Mouse (Mus musculus) layer of hippocampus, adult 18-20 months (tissue): ENCODE results near the gene Rnf183. TPM values are rescaled to one million over a fixed set of nuclear protein-coding genes. Genes with fewer than 3 reads are reported as not detected.

Source experiments
- DNase-seq, 2 experiments: peaks; one replicate each; pipeline ENCODE4 v3.0.0; 2022; ENCODE audit warnings: low spot score in 2 of 2
- total RNA-seq, 2 experiments: library from RNA; stranded (reverse); gene quantifications; 2 replicates each; pipeline ENCODE4 v1.2.3; 2021

The Rnf183 gene
- total RNA-seq, 2 experiments from 2014 or later: not detected

- no peak for DNase-seq
Observed at GRCm38 (mm10) chr4:62431522-62431921, 3.5 kb downstream of the Rnf183 start.

GRCm38 (mm10) chr4:62430678-62431077, 4.4 kb downstream of the Rnf183 start:
- no peak for DNase-seq

DNA sequence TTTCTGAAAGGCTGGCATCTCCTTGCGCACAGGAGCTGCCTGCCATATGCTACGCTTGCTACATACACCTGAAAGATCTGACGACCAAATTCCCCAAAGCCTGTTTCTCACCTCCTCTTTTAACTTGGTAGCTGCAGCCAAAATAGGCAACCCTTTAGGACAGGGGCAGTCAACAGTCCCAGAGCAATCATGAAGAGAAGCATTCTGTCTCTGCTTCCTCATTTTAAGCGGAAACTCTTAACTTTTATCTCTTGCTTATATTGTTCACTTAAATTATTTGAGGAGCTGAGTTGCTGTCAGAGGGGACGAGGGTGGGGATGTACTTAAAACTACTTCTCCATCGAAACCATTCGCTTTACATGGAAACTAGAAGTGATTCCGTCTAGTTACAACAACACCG, 5.4 kb downstream of the Rnf183 start:
- no peak for DNase-seq

DNA sequence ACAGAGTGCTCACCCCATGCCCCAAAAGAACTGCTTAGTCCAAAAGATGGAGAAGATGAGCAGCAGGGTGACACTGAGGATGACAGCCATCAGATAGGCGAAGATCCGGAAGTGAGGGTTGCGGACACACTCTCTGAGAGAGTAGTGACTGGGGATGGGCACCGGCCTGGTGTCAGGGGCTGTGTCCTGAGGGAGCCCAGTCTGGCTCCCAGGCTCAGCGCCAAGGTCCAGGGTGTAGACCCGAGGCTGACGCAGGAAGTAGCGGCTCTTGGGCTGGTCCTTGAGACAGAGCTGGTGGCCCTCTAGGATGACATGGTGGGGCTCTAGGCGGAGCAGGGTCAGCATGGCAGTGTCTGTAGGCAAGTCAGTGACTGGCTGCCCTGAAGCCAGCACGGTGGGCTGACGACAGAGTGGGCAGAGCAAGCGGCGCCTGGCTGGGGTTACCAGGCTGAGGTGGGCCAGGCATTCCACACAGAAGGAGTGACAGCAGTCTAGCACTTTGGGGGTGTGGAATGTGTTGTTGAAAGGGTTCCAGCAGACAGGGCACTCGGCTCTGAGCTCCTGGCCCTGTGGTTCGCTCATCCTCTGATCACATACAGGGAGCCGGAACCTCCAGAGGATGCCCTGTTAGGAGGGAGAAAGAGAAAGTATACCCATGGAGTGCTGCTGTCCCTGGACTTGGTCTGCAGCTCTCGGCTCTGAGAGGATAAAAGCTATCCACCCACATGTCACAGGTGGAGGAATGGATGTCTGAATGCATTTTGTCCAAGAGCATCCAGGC, 6.9 kb downstream of the Rnf183 start:
- DNase-seq: no peak

GRCm38 (mm10) chr4:62425891-62426290, 9.2 kb downstream of the Rnf183 start:
- no peak for DNase-seq

- DNase-seq: no peak
Observed at GRCm38 (mm10) chr4:62419091-62419490, 16.0 kb downstream of the Rnf183 start.

- peak in 1 of 2 experiments; percentile 50 for DNase-seq
Observed at GRCm38 (mm10) chr4:62418448-62418847, 16.6 kb downstream of the Rnf183 start.

DNA sequence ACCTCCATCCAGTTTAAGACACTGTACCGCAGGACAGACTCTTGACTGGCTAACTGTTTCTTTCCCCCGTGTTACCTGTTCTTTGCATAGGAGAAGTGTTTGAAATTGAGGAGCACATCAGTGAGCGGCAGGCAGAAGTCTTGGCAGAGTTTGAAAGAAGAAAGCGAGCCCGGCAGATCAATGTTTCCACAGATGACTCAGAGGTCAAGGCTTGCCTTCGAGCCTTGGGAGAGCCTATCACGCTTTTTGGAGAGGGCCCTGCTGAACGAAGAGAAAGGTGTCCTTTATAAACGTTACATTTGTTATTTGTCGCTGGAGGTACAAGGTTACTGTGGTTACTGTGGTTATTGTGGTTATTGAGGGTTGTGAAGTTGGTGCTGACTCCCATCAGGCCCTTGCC, 23.4 kb downstream of the Rnf183 start:
- no peak for DNase-seq

- no peak for DNase-seq
Observed at GRCm38 (mm10) chr4:62410325-62410724, 24.7 kb downstream of the Rnf183 start.

- DNase-seq: no peak
Observed at GRCm38 (mm10) chr4:62409615-62410014, 25.4 kb downstream of the Rnf183 start.

DNA sequence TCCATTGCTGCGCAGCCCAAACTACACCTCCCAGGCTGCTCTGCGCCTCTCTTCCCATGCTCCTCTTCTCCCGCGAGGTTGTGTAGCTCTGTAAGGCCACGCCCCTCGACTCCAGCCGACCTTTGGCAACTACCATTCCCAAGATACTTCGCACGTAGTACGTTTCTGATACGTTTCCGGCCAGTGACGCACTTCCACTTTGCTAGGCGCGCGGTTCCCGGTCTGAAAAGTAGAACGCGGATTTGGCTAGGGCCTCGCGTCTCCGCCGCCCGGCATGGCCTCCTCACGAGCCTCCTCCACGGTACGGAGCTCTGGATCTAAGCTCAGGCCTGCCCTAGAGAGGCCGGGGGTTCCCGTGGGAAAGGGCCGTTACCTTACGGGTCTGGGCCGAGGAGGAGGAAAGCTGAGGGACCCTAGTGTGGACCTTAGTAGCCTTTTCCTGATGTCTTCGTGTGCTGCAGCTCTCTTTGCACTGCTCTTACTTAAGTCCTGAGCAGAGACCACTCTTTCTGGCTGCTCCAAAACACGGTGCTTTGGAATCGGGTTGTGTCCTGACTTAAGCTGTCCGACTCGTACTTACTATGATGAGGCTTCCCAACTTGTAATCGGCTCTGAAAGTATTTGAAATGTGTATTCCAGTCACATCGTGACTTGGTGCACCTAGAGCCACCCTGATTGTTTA, 26.3 kb downstream of the Rnf183 start, which contains the start of the genes Cdc26 and Prpf4:
Gene Cdc26 (minus strand): TSS at position 42 of the 682 bp plus-strand sequence.
Gene Prpf4 (plus strand): TSS at position 197 of the 682 bp plus-strand sequence.
- DNase-seq: peak; percentile 98 to 99

DNA sequence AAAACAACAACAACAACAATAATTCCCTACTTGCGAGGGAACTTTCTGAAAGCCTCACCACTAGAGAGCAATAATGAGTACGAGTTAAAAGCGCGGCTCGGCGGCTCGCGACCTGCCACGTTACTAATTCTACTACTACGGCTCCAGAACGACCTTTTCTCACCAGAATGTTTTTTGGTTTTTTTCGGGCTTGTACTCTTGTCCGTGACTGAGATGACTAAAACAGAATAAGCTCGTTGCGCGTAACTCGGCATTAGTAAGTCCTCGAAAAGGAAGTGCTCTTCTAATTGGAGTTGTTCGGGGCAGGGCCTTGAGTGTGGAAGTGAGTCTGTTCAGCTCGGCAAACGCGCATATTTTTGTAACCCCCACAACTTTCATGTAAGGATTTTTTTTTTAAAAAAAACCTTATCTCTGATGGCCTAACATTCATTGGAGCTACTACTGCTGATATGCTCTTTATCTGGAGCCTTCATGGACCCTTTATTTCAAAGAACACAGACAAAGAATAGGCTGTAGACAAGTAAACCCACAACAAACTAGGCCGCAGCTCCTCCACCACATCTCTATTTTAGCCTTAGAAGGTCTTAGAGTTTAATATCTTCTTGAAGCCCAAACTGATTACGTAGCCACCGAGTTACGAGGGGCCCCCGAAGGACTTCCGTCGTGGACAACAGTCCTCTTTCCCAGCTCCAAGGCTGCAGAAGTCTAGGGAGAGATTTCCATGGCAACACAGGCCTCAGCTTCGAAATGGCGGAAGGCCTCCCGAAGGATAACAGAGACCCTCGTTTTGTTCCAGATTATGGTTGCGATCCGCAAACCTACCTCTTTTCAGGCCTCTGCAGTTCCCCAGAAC, 27.1 kb downstream of the Rnf183 start:
- peak; percentile 25 to 80 for DNase-seq

- no peak for DNase-seq
Observed at GRCm38 (mm10) chr4:62406133-62406532, 28.9 kb downstream of the Rnf183 start.

DNA sequence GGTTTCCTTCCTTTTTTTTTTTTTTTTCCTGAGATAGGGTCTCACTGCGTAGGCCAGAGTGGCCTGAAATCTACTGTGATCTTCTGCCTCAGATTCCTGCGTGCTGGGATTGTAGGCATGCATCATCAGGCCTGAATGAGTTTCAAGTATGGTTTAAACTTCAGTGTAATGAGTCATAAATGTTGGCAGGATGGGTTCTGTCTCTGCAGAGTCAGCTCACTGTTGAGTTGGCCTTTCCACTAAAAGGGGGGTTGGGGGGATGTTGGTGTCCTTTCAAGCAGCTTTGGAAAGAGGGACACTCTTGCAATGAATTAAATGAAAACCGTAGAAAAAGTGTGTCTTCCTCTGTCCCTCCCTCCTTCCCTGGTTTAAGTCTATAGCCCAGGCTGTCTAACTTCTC, 36.1 kb downstream of the Rnf183 start:
- DNase-seq: peak; percentile 19 to 65

- DNase-seq: peak; percentile 32 to 80
Observed at GRCm38 (mm10) chr4:62397616-62398365, 37.3 kb downstream of the Rnf183 start.

- no peak for DNase-seq
Observed at GRCm38 (mm10) chr4:62395806-62396205, 39.2 kb downstream of the Rnf183 start.

GRCm38 (mm10) chr4:62393459-62393858, 41.6 kb downstream of the Rnf183 start:
- DNase-seq: no peak

DNA sequence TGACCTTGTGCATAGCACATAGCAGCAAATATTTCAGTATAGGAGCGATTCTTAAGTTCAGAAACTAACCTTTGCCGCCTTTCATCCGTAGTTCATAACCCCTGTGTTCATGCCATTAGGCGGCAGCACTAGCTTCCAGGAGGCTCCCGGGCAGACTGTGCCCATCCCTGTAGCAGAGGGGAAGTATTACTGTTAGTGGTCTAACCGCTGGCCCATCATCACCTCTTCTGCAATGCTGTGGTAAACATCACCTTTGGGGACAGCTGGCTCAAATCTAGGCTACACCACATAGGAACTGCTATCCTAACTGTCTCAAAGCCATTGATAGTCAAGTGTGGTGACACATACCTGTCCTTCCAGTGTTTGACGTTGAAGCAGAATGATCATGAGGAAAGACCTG, 43.2 kb downstream of the Rnf183 start:
- no peak for DNase-seq

- DNase-seq: no peak
Observed at GRCm38 (mm10) chr4:62389592-62390512, 45.2 kb downstream of the Rnf183 start.

DNA sequence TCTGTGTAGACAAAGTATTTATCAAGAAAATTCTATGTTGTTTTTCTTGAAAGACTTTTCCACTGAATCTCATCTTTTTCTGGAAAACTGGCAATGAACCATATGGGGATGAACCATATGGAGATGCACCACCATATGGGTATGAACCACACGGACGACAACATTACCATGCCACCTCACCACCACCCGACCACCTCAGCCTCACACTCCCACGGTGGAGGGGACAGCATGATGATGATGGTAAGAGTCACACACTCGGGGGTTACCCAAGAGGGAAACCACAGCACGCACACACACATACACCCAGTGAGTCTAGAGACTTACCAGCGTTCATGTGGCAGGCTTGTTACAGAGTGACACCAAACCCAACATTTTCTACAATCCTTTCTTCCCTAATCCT, 49.6 kb downstream of the Rnf183 start:
- DNase-seq: peak in 1 of 2 experiments; percentile 43
